Mouse (Mus musculus) CD8-positive naive resting alpha-beta T cell, adult 57 days (primary cell): Measurements from ENCODE around the gene Pnliprp2. TPM values are rescaled to one million over a fixed set of nuclear protein-coding genes. Genes with fewer than 3 reads are reported as not detected.

Experiments
- total RNA-seq: library from RNA; stranded (reverse); gene quantifications from one replicate; pipeline ENCODE4 v1.2.4, GENCODE M21; 2023

The Pnliprp2 gene
- total RNA-seq, result 0.55 TPM

DNA sequence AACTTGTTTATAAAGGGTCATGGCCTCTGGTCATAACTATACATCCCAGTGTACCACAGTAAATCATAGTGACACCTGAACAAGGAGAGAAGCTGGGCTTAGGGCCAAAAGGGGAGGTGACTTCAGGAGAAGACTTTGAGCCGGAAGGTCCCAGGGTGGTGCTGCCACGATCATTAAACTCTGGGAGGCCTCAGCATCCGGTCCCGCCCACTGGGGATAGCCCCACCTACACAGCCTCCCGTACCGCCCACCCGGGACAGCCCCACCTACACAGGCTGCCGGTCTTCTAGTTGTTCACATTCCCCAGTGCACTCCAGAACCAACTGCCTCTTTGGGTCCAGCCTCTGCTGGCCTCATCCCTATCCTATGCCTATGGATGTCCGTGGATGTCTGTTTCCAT, at the start of gene Pnliprp2:
Gene Pnliprp2 (plus strand): TSS at position 297 of the 400 bp plus-strand sequence.

GRCm38 (mm10) chr19:58728445-58729031, 31.0 kb upstream of the Pnliprp2 start, which contains the start of gene Pnliprp1:
TSS of gene Pnliprp1 (plus strand) at chr19:58728887.

DNA sequence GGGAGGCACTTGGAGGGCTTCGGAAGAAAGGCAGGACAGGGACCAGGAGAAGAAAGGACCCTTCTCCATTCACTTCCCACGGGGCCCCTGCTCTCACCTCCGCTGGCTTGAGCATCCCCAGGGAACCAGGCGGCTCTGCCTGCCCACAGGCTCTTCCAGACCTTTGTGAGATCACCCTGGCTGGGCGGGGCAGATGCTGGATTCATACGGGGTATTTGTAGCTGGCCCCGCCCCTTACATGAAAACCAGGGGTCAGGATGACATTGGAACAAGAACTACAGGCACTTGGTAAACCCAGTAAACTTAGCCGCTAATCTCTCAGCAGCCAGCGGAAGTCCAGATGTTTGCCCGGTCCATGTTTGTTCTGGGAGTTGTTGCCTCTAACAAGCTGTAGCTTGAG, 34.8 kb downstream of the Pnliprp2 start, which contains the start of gene 1700019N19Rik:
Gene 1700019N19Rik (minus strand): TSS at position 178 of the 400 bp plus-strand sequence.

Other genes starting within 250 kb of the Pnliprp2 start
- gene Ccdc172, start 247.7 kb upstream of the Pnliprp2 start, total RNA-seq, result not detected
- 12.8 TPM for gene Pnlip, start 107.2 kb upstream of the Pnliprp2 start, total RNA-seq
- gene Pnliprp1, start 30.8 kb upstream of the Pnliprp2 start, total RNA-seq, result 3.2 TPM
- not detected for gene 1700019N19Rik, start 34.7 kb downstream of the Pnliprp2 start, total RNA-seq
- gene Eno4, start 183.7 kb downstream of the Pnliprp2 start, total RNA-seq, result not detected
- 0.89 TPM for gene Hspa12a, start 183.9 kb downstream of the Pnliprp2 start, total RNA-seq